Mouse (Mus musculus) limb, embryonic 11.5 days (tissue): Measurements from ENCODE around the gene Stard13. TPM values are rescaled to one million over a fixed set of nuclear protein-coding genes. Genes with fewer than 3 reads are reported as not detected.
A peak's percentile ranks its signal among the peaks of the same experiment; 100 is the strongest.

Source experiments
- ATAC-seq: fragments of 200-750 bp; cut with Nextera tagmentation; 2 replicates; pipeline ENCODE4 v1.8.0; 2017; ENCODE audit warnings: low read depth; ENCODE audit not compliant: insufficient number of reproducible peaks, low FRiP score, low TSS enrichment
- DNase-seq: peaks from one replicate; pipeline ENCODE4 v3.0.0-alpha.2; 2015; ENCODE audit warnings: low spot score
- H3K27ac ChIP-seq: fragments of 300-500 bp; sonication (generic); replicated peaks from 2 replicates; pipeline ENCODE4 v1.5.1; 2014; ENCODE audit warnings: low read depth, mild to moderate bottlenecking, low read length
- H3K27me3 ChIP-seq: fragments of 300-500 bp; sonication (generic); 2 replicates; pipeline ENCODE4 v1.6.1; 2014; ENCODE audit warnings: mild to moderate bottlenecking, low read length, mixed read lengths; ENCODE audit not compliant: control insufficient read depth, insufficient read depth
- H3K36me3 ChIP-seq: fragments of 300-500 bp; sonication (generic); 2 replicates; pipeline ENCODE4 v1.6.1; 2014; ENCODE audit warnings: mild to moderate bottlenecking, low read length, moderate library complexity, mixed read lengths; ENCODE audit not compliant: control insufficient read depth, insufficient read depth
- H3K4me1 ChIP-seq: fragments of 300-500 bp; sonication (generic); 2 replicates; pipeline ENCODE4 v1.6.1; 2014; ENCODE audit warnings: low read length, mixed read lengths; ENCODE audit not compliant: control insufficient read depth, insufficient read depth
- H3K4me2 ChIP-seq: fragments of 300-500 bp; sonication (generic); 2 replicates; pipeline ENCODE4 v1.6.1; 2014; ENCODE audit warnings: low read depth, mild to moderate bottlenecking, moderate library complexity; ENCODE audit not compliant: severe bottlenecking
- H3K4me3 ChIP-seq: fragments of 300-500 bp; sonication (generic); 2 replicates; pipeline ENCODE4 v1.5.1; 2014; ENCODE audit warnings: low read depth, low read length
- H3K9ac ChIP-seq: fragments of 300-500 bp; sonication (generic); 2 replicates; pipeline ENCODE4 v1.6.1; 2014; ENCODE audit warnings: mild to moderate bottlenecking, low read length
- H3K9me3 ChIP-seq: fragments of 300-500 bp; sonication (generic); 2 replicates; pipeline ENCODE4 v1.6.1; 2016; ENCODE audit warnings: low read length; ENCODE audit not compliant: control insufficient read depth
- WGBS: fragments of 180-500 bp; shearing (Covaris S2); extraction: QIAGEN DNeasy Blood & Tissue Kit; methylation state at CpG from one replicate; pipeline ENCODE4 v1.1.7; 2014; 5-methylcytosine and 5-hydroxymethylcytosine counted together
- polyA plus RNA-seq: library from polyadenylated mRNA; unstranded; fragments of >200 nt; fragmentation: Nextera tagmentation; extraction: Ambion mirVana; gene quantifications from 2 replicates; pipeline ENCODE4 v1.2.1, GENCODE M21; 2014

Gene Stard13
- polyA plus RNA-seq, 1 experiment from 2014 or later = 3.7 TPM

DNA sequence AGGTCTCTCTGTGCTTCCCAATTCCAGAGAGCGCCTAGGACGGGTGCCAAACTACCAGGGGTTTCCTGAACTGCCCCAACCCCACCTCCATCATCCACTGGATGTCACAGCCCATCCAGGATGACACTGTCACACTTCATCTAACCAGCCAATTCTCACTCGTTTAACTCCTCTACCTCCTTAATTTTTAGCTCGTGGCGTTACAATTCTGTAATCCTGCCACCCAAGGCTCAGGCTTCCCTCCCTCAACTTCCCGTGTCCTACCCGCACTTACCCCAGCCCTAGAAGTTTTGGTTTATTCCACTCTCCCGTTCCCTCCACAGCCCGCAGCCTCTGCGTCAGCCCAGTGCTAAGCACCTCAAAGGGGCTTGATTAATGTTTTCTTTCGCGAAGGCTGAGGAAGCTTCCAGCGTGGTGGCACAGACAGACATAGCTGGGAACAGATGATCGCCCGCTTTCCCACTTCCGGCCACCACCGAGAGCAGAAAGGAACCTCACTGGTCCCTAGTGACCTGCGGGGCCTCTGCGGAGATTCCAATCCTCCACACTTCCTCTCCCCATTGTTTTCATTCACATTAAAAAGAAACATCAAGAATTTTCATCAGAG is 125.2 kb downstream of the Stard13 start:
- DNase-seq (no peak), ATAC-seq (no peak)
- no peak overlapping the region for H3K9ac ChIP-seq
- no peak overlapping the region for H3K4me3 ChIP-seq
- H3K27ac ChIP-seq = no peak overlapping the region
- H3K4me2 ChIP-seq = no peak overlapping the region
- H3K27me3 ChIP-seq = no peaks in the 10 kb centered on the region
- no peaks in the 10 kb centered on the region for H3K36me3 ChIP-seq
- H3K4me1 ChIP-seq = no peaks in the 10 kb centered on the region
- 60% methylated on average over 19 of the region's 19 CpGs for WGBS
- H3K9me3 ChIP-seq = no peaks in the 10 kb centered on the region

DNA sequence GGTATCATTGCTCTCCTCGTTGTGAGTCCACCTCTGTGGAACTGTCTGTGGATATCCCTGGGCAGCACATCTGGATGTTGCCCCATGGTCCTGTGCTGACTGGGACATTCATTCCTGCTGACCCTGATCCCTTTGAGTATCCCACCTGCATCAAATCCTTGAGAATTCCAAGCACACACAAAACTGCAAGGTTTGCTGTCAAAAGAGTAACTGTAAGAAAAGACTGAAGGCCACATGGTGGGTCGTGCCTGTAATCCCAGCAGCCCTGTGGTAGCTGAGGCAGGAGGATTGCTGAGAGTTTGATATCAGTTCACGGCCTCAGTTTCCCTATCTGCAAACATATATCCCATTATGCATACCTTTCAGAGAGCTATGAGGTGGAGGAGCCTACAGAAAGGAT is 126.8 kb downstream of the Stard13 start:
- Histone ChIP-seq H3K4me2 (no peak overlapping the region), H3K4me1 (no peaks in the 10 kb centered on the region), H3K9me3 (no peaks in the 10 kb centered on the region), H3K4me3 (no peak overlapping the region), H3K36me3 (no peaks in the 10 kb centered on the region), H3K9ac (no peak overlapping the region), H3K27me3 (no peaks in the 10 kb centered on the region), H3K27ac (no peak overlapping the region)
- DNase-seq = no peak
- 89% methylated on average over 3 of the region's 3 CpGs for WGBS
- no peak for ATAC-seq

DNA sequence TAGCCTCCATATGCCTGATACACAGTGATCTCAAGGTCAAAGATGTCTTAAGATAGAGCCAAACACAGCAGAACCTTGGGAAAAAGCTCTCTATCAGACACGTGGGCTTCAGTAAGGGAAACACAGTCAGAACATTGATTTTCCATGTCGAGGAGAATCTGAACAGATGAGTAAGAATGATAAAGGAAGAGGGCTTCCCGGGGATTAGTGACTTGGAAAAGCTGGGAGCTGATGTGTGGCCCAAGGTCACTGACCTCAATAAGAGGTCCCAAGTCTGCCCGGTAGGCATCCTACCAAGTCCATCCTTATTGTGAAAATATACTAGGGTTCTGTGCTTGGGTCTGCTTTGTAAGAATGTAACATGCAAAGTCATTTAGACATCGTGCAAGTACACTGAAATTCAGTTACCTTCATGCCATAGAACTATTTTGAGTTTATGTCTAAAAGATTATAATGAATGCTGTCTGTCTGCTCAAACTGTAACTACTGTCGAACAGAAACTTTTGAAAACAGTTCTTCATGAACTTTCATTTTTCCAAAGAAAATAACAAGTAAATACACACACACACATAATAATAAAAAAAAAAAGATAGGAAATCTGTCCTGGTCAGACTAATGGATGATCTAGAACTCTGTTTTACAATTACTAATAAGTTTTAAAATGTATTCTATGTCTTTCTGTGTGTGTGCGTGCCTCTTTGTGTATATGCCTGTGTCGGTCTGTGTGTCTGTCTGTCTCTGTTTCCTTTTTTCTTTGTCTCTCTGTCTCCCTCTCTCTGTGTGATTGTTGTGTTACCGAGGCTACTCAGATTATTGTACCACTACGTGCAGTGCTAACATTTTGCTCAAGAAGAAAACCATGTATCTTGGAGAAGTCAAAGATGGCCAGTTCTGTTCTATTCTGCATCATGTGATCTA is 128.3 kb downstream of the Stard13 start:
- DNase-seq = no peak
- WGBS = 86% methylated on average over 10 of the region's 10 CpGs
- no peak overlapping the region for H3K4me3 ChIP-seq
- H3K36me3 ChIP-seq = no peaks in the 10 kb centered on the region
- no peaks in the 10 kb centered on the region for H3K9me3 ChIP-seq
- H3K27me3 ChIP-seq = no peaks in the 10 kb centered on the region
- H3K9ac ChIP-seq = no peak overlapping the region
- H3K27ac ChIP-seq = no peak overlapping the region
- H3K4me2 ChIP-seq = no peak overlapping the region
- no peaks in the 10 kb centered on the region for H3K4me1 ChIP-seq
- no peak for ATAC-seq

DNA sequence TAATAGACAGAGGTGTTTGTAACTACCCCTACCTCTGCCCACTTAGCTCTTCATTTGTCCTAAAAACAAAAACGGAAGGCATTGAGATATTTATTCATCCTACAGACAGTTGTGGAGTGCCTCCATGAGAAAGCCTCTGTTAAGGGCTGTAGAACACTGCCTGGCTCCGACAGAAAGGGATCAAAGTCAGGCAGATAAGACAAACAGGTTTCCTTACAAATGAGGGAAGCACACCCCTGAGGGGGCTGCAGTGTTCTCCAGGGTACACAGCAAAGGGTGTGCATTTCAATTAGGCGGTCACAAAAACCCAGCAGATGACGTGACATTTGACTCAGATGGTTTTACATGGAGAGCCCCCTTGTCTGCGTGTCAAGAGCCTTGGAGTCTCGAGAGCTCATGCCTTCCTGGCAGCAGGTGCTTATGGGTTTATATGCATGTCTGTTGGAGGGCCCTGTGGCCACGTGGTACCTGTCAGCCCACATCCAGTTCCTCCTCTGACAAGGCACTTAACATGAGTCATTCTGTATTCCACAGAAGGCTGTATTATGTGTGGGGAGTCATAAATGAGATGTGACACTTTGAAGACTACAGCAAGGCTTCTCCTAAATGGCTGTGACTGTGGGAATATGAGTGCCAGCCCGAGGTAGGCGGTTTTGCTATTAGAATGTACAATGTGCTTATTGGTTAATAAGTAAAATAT is 129.1 kb downstream of the Stard13 start:
- H3K4me3 ChIP-seq = no peak overlapping the region
- no peak overlapping the region for H3K9ac ChIP-seq
- H3K4me1 ChIP-seq = no peaks in the 10 kb centered on the region
- DNase-seq (no peak), ATAC-seq (no peak)
- H3K9me3 ChIP-seq = no peaks in the 10 kb centered on the region
- no peak overlapping the region for H3K27ac ChIP-seq
- 70% methylated on average over 9 of the region's 9 CpGs for WGBS
- no peaks in the 10 kb centered on the region for H3K27me3 ChIP-seq
- no peak overlapping the region for H3K4me2 ChIP-seq
- no peaks in the 10 kb centered on the region for H3K36me3 ChIP-seq

DNA sequence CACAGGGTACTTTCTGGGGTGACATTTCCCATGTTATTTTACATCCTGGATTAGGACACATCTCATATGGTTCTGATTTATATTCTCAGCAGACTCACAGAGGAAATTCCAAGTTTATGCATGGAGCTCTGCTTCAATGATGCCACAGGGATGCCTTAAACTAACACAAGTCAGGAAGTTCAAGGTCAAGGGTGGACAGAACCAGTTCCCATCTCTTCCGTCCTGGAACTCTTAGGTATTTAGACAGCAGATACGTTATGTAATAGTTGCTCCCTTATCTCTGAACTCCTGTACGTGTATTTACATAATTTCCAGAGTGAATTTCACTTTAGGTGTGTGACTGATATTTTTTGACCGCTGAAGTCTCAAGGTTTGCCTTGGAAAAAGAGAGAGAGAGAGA is 130.4 kb downstream of the Stard13 start:
- no peaks in the 10 kb centered on the region for H3K27me3 ChIP-seq
- H3K4me2 ChIP-seq = no peak overlapping the region
- no peaks in the 10 kb centered on the region for H3K36me3 ChIP-seq
- H3K9ac ChIP-seq = no peak overlapping the region
- no peaks in the 10 kb centered on the region for H3K9me3 ChIP-seq
- ATAC-seq = no peak; the same call in 1 of the 2 replicates
- DNase-seq = no peak
- no peak overlapping the region for H3K4me3 ChIP-seq
- H3K4me1 ChIP-seq = no peaks in the 10 kb centered on the region
- 72% methylated on average over 4 of the region's 4 CpGs for WGBS
- H3K27ac ChIP-seq = no peak overlapping the region

DNA sequence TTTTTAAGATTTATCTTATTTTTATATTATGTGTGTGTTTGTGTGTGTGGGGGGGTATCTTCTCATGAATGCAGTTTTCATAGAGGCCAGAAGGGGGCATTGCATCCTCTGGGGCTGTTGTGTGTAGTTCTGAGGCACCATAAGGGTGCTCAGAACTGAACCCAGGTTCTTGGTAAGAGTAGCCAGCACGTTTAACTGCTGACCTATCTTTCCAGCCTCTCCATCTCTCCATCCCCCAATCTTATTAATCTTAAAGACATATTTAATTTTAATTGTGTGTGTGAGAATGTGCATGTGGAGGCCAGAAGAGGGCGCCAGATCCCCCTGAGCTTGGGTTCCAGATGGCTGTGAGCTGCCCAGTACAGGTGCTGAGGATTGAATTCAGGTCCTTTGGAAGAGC is 131.4 kb downstream of the Stard13 start:
- H3K36me3 ChIP-seq = no peaks in the 10 kb centered on the region
- no peak overlapping the region for H3K9ac ChIP-seq
- ATAC-seq = 0 out of 2 replicates have a peak, but pooled peaks have one; percentile 17
- no peaks in the 10 kb centered on the region for H3K4me1 ChIP-seq
- H3K9me3 ChIP-seq = no peaks in the 10 kb centered on the region
- no peak overlapping the region for H3K4me3 ChIP-seq
- H3K27me3 ChIP-seq = no peaks in the 10 kb centered on the region
- H3K4me2 ChIP-seq = no peak overlapping the region
- DNase-seq = no peak
- WGBS = 50% methylated on average over 2 of the region's 2 CpGs
- H3K27ac ChIP-seq = no peak overlapping the region

DNA sequence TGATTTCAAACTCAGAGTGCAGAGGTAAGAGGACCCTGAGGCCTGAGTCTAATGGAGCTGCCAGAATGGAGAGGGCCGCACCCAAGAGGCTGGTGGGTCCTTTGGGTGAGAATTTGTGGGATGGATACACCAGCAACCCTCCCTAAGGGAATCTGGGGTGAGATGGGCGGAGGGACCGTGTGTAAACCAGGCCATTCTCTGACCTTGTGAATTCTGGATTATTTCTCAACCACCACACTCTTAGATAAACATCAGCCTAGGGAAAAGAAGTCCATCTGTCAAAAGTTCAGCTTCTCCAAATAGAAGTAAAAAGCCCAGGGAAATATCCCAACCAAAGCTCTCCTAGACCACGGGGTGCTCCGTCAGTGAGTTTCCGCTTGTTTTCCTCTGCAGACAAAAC is 137.6 kb downstream of the Stard13 start:
- H3K9ac ChIP-seq = no peak overlapping the region
- H3K4me1 ChIP-seq = no peaks in the 10 kb centered on the region
- no peak overlapping the region for H3K4me3 ChIP-seq
- WGBS = 92% methylated on average over 6 of the region's 6 CpGs
- ATAC-seq (no peak), DNase-seq (no peak)
- no peak overlapping the region for H3K27ac ChIP-seq
- H3K9me3 ChIP-seq = no peaks in the 10 kb centered on the region
- no peaks in the 10 kb centered on the region for H3K36me3 ChIP-seq
- no peak overlapping the region for H3K4me2 ChIP-seq
- H3K27me3 ChIP-seq = no peaks in the 10 kb centered on the region

DNA sequence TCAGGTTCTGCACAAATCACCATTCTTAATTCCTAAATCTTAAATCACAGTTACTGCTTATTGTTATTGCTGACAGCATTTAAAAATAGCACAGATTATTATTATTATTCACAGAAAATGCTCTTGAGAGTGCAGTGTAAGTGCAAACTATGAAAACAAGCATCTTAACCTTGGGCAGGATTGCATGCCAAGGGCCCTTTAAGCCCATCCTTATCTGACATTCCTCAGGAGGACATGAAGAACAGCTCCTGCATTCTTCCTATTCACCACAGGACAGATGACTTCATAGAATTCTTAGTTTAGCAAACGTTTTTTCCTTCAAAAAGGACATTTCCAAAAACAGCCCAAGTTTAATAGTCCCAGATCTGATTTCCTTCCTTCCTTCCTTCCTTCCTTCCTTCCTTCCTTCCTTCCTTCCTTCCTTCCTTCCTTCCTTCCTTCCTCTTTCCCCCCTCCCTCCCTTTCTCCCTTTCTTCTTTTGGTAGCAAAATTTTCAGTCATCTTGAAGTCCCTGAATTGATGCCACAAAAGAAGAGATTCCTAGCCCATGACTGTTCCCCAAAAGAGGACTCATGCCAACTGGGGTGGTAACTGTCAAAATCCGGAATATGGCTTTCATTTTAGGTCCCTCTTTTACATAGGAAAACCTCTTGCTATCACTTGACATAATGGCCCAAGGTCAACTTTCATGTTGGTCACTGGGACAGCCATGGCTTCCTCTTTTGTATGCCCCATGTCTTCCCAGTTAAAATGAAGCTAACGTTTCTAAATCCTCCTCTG is 140.6 kb downstream of the Stard13 start:
- Histone ChIP-seq H3K27ac (no peak overlapping the region), H3K27me3 (no peaks in the 10 kb centered on the region), H3K36me3 (no peaks in the 10 kb centered on the region), H3K9me3 (no peaks in the 10 kb centered on the region), H3K4me2 (no peak overlapping the region), H3K4me3 (no peak overlapping the region), H3K9ac (no peak overlapping the region), H3K4me1 (no peaks in the 10 kb centered on the region)
- WGBS = 73% methylated on average over 3 of the region's 3 CpGs
- DNase-seq (no peak), ATAC-seq (no peak)
